Mouse (Mus musculus) forebrain, postnatal 0 days (tissue): ENCODE results near the gene Mex3b. TPM values are rescaled to one million over a fixed set of nuclear protein-coding genes. Genes with fewer than 3 reads are reported as not detected.

Experiments
- ATAC-seq: fragments of 200-750 bp; cut with Nextera tagmentation; 2 replicates; pipeline ENCODE4 v1.8.0; 2017; ENCODE audit warnings: mild to moderate bottlenecking, moderate library complexity
- DNase-seq: peaks from one replicate; pipeline ENCODE4 v3.0.0-alpha.2; 2015
- H3K27ac ChIP-seq: fragments of 300-500 bp; sonication (generic); 2 replicates; pipeline ENCODE4 v1.5.1; 2014; ENCODE audit warnings: low read depth, mild to moderate bottlenecking, antibody characterized with exemption, low read length, moderate library complexity, mixed read lengths
- H3K27me3 ChIP-seq: fragments of 300-500 bp; sonication (generic); 2 replicates; pipeline ENCODE4 v1.6.1; 2014; ENCODE audit warnings: mild to moderate bottlenecking, low read length, mixed read lengths; ENCODE audit not compliant: insufficient read depth
- H3K36me3 ChIP-seq: fragments of 300-500 bp; sonication (generic); 2 replicates; pipeline ENCODE4 v1.6.1; 2014; ENCODE audit warnings: mild to moderate bottlenecking, moderate library complexity; ENCODE audit not compliant: insufficient read depth
- H3K4me1 ChIP-seq: fragments of 300-500 bp; sonication (generic); 2 replicates; pipeline ENCODE4 v1.6.1; 2014; ENCODE audit warnings: antibody characterized with exemption; ENCODE audit not compliant: insufficient read depth
- H3K4me2 ChIP-seq: fragments of 300-500 bp; sonication (generic); 2 replicates; pipeline ENCODE4 v1.6.1; 2014; ENCODE audit warnings: low read depth, mild to moderate bottlenecking, moderate library complexity
- H3K4me3 ChIP-seq: fragments of 300-500 bp; sonication (generic); 2 replicates; pipeline ENCODE4 v1.5.1; 2014; ENCODE audit warnings: low read depth, low read length, mixed read lengths
- H3K9ac ChIP-seq: fragments of 300-500 bp; sonication (generic); 2 replicates; pipeline ENCODE4 v1.6.1; 2014; ENCODE audit warnings: mild to moderate bottlenecking
- H3K9me3 ChIP-seq: fragments of 300-500 bp; sonication (generic); 2 replicates; pipeline ENCODE4 v1.6.1; 2016; ENCODE audit warnings: low read length
- CTCF ChIP-seq: sonication (generic); IDR thresholded peaks from 2 replicates; pipeline ENCODE4 v1.5.1; 2016; ENCODE audit warnings: antibody characterized with exemption, control low read depth, low read depth
- WGBS: fragments of 180-500 bp; shearing (Covaris S2); extraction: QIAGEN DNeasy Blood & Tissue Kit; methylation state at CpG from one replicate; pipeline ENCODE4 v1.1.7; 2014; 5-methylcytosine and 5-hydroxymethylcytosine counted together
- polyA plus RNA-seq: library from polyadenylated mRNA; unstranded; fragments of >200 nt; fragmentation: Nextera tagmentation; extraction: Ambion mirVana; gene quantifications from 2 replicates; pipeline ENCODE4 v1.2.1, GENCODE M21; 2015
- total RNA-seq: library from RNA; depleted of rRNA; stranded (reverse); fragments of >200 nt; gene quantifications from 2 replicates; pipeline ENCODE4 v1.2.3, GENCODE M21; 2014

The Mex3b gene
- total and polyA plus RNA-seq, 2 experiments from 2014 or later = 22.8 to 141 TPM

- Histone ChIP-seq H3K9me3 (no peaks in the 10 kb centered on the region), H3K4me3 (peak overlapping the region; percentile 94), H3K9ac (peak overlapping the region; percentile 100), H3K4me2 (peak overlapping the region; percentile 82), H3K27me3 (no peaks in the 10 kb centered on the region), H3K4me1 (no peaks in the 10 kb centered on the region), H3K36me3 (peaks cover 18% of the 10 kb centered on the region), H3K27ac (peak overlapping the region; percentile 100)
- peak; percentile 81 for ATAC-seq
- DNase-seq = peak; percentile 98
- WGBS = under 1% methylated on average over 64 of the region's 68 CpGs
- TF ChIP-seq CTCF = peak; percentile 47
These were observed 455 bp upstream of the Mex3b start for GRCm38 (mm10) chr7:82866486-82867270.

GRCm38 (mm10) chr7:82868309-82869230 lies 1.4 kb downstream of the Mex3b start:
- Histone ChIP-seq H3K36me3 (peaks cover 18% of the 10 kb centered on the region), H3K27ac (peak overlapping the region; percentile 100), H3K9ac (peak overlapping the region; percentile 100), H3K9me3 (no peaks in the 10 kb centered on the region), H3K4me1 (peaks cover 8% of the 10 kb centered on the region), H3K27me3 (no peaks in the 10 kb centered on the region), H3K4me2 (peak overlapping the region; percentile 82), H3K4me3 (peak overlapping the region; percentile 94)
- WGBS = 1% methylated on average over 56 of the region's 56 CpGs
- no peak for TF ChIP-seq CTCF
- ATAC-seq = no peak
- peak; percentile 84 for DNase-seq

GRCm38 (mm10) chr7:82869231-82870147 lies 2.4 kb downstream of the Mex3b start:
- H3K27me3 ChIP-seq = no peaks in the 10 kb centered on the region
- H3K9ac ChIP-seq = peak overlapping the region; percentile 100
- H3K4me1 ChIP-seq = peaks cover 8% of the 10 kb centered on the region
- no peaks in the 10 kb centered on the region for H3K9me3 ChIP-seq
- H3K4me3 ChIP-seq = peak overlapping the region; percentile 94
- H3K4me2 ChIP-seq = peak overlapping the region; percentile 82
- peak; percentile 12 for TF ChIP-seq CTCF
- peak overlapping the region; percentile 100 for H3K27ac ChIP-seq
- DNase-seq (peak; percentile 76), ATAC-seq (no peak)
- H3K36me3 ChIP-seq = peaks cover 18% of the 10 kb centered on the region
- WGBS = 3% methylated on average over 56 of the region's 56 CpGs

- Histone ChIP-seq H3K4me2 (peak overlapping the region; percentile 82), H3K4me3 (peak overlapping the region; percentile 94), H3K9ac (peak overlapping the region; percentile 100), H3K9me3 (no peaks in the 10 kb centered on the region), H3K27me3 (no peaks in the 10 kb centered on the region), H3K27ac (peak overlapping the region; percentile 100), H3K36me3 (peaks cover 18% of the 10 kb centered on the region), H3K4me1 (peaks cover 8% of the 10 kb centered on the region)
- 21% methylated on average over 18 of the region's 18 CpGs for WGBS
- DNase-seq = no peak
- no peak for TF ChIP-seq CTCF
- no peak for ATAC-seq
These were observed 3.0 kb downstream of the Mex3b start for GRCm38 (mm10) chr7:82870148-82870513.

GRCm38 (mm10) chr7:82876551-82876950 lies 9.4 kb downstream of the Mex3b start:
- no peaks in the 10 kb centered on the region for H3K27me3 ChIP-seq
- peaks cover 8% of the 10 kb centered on the region for H3K4me1 ChIP-seq
- no peak overlapping the region for H3K4me2 ChIP-seq
- no peak overlapping the region for H3K4me3 ChIP-seq
- no peak for TF ChIP-seq CTCF
- no peak overlapping the region for H3K27ac ChIP-seq
- ATAC-seq = no peak
- no peak for DNase-seq
- no peak overlapping the region for H3K9ac ChIP-seq
- 73% methylated on average over 5 of the region's 5 CpGs for whole genome bisulfite sequencing
- no peaks in the 10 kb centered on the region for H3K9me3 ChIP-seq
- H3K36me3 ChIP-seq = no peaks in the 10 kb centered on the region

GRCm38 (mm10) chr7:82880016-82880415 lies 12.9 kb downstream of the Mex3b start:
- Histone ChIP-seq H3K4me3 (no peak overlapping the region), H3K27me3 (no peaks in the 10 kb centered on the region), H3K27ac (no peak overlapping the region), H3K4me1 (no peaks in the 10 kb centered on the region), H3K4me2 (no peak overlapping the region), H3K9me3 (no peaks in the 10 kb centered on the region), H3K36me3 (no peaks in the 10 kb centered on the region), H3K9ac (no peak overlapping the region)
- TF ChIP-seq CTCF = no peak
- ATAC-seq (no peak), DNase-seq (no peak)
- WGBS = 96% methylated on average over 5 of the region's 5 CpGs
